Mouse (Mus musculus) urinary bladder, postnatal 14 days (tissue): ENCODE data around the gene Rasa4.
"Not testable (repeated sequence)": the region's sequence is repeated elsewhere in the genome, so short reads cannot be mapped to it uniquely, and the experiment has no call there.

Source experiments
- DNase-seq: peaks from one replicate; pipeline ENCODE4 v3.0.0; 2021; ENCODE audit warnings: low spot score

Gene Rasa4

GRCm38 (mm10) chr5:136066404-136067148 lies 17.1 kb upstream of the Rasa4 start:
- DNase-seq: not testable (repeated sequence)

DNA sequence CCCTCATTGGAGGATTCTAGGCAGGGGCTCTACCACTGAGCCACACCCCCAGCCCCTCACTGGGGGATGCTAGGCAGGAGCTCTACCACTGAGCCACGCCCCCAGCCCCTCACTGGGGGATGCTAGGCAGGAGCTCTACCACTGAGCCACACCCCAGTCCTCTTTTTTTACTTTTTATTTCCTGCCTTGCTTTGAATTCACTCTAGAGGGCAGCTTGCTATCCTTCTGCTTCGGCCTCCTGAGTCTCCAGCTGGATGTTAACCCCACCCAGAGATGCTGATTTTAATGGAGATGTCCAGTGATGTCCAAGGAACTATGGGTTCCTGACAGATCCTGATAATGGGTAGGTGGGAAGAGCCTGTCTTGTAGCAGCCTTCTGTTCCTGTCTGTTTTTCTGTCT lies 14.3 kb upstream of the Rasa4 start:
- DNase-seq: no peak

DNA sequence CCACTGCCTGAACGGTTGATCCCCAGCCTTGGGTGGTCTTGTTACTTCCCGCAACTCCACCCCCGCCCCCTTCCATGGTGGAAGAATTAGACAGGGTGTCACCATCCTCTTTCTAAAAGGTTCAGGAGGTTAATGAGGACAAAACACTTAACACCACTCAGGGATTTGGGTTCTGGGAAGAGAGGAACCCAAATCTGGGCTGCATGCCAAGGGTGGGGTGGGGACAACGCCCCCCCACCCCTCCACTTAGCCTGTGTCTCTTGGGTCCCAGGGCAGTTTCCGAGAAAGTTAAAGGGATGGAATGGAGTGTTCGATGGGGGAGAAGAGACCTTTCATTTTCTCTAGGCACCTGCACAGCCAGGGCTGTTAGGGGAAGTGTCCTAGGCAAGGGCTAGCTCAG lies 10.7 kb upstream of the Rasa4 start:
- DNase-seq: no peak

- no peak for DNase-seq
Measured at GRCm38 (mm10) chr5:136073526-136073925, 10.2 kb upstream of the Rasa4 start.

- no peak for DNase-seq
Measured at GRCm38 (mm10) chr5:136075076-136075475, 8.6 kb upstream of the Rasa4 start.

- DNase-seq: no peak
Measured at GRCm38 (mm10) chr5:136076284-136076683, 7.4 kb upstream of the Rasa4 start.

DNA sequence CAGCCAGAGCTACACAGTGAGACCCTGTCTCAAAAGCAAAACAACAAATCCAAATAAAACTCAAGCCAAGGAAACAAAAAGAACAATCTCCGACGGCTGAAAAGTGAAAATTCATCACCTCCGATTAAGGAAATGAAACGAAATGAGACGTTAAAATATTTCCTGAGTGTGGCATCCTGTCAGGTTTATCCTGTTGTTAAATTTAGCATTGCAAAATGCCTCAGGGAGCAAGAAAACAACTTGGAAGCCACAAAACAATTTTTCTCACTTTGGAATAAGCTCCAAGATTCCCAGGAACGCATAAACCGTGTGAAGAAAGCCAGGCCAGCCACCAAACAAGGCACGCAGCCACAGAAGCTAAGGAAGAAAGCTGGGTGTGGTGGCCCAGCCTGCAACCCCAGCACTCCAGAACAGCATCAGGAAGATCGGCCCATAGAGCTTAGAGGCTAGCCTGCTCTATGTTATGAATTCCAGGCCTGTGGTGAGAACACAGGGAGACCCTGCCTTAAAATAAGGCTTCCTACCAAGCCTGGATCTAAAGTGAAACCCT lies 6.6 kb upstream of the Rasa4 start:
- DNase-seq: no peak

GRCm38 (mm10) chr5:136078136-136078535 lies 5.6 kb upstream of the Rasa4 start:
- DNase-seq: no peak

DNA sequence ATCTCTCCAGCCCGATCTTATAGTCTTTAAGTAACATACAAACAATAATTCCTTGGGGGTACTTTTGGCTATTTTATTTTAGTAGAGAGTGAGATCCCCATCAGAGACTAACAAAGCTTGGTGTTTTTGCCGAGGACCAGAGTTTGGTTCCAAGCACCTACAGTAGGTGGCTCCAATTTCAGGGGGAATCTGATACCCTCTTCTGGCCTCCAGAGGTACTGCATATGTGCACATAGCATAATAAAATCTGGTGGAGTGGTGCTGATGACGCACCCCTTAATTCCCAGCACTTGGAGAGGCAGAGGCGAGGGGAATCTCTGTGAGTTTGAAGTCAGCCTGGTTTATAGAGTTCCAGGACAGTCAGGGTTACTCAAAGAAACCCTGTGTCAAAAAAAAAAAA lies 1.4 kb upstream of the Rasa4 start:
- no peak for DNase-seq

GRCm38 (mm10) chr5:136084144-136084881 lies 597 bp downstream of the Rasa4 start:
- DNase-seq: no peak

DNA sequence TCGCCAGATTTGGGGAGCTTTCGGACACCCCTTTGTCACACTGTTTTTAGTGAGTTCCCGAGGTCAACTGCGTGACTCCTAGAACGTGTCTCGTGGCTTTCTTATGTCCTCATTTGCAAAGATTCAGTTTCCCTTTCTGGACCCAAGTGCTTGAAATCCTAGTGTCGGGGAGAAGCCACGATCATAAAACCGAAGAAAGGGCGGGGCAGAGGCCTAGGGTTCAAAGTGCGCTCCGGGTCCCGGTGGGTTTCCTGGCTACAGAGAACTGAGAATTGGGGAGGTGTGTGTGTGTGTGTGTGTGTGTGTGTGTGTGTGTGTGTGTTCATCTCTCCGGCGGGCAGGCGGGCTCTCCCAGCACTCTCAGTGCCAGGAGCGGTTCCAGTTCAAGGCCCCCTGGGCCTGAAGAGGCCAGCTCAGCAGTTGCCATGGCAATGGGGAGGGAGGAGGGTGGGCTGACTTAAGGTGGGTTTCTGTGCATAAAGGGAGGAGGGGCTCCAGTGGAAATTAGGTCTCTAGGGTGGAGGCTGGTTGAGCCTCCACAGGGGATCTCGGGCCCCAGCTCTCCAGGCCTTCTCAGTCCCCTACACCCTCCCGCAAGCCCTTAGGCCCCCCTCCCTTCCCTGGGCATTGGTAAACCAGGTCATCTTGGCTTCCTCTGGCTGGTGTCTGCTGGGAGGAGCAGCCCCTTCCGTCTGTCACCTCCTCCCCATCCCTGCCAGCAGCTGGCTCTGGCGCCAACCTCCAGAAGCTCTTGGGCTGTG lies 1.4 kb downstream of the Rasa4 start:
- no peak for DNase-seq

DNA sequence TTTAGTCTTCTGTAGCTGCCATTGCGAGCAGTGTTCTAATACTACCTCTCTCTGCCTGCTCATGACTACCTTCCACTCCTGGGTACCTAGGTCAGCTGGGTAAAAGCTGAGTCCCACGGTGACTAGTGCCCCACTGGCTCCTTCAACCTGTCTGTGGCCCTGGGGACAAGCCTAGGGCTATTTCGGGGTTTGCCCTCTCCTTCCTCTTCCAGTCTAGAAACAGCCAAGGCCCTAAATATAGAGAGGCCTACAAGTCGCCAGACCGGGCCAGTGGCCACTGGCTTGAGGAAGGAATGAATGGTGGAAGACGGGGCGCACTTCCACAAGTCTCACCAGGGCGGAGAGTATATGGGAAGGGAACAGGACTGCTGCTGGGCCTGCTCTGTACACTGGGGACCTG lies 2.6 kb downstream of the Rasa4 start:
- DNase-seq: no peak

- no peak for DNase-seq
Measured at GRCm38 (mm10) chr5:136088821-136089575, 5.3 kb downstream of the Rasa4 start.

DNA sequence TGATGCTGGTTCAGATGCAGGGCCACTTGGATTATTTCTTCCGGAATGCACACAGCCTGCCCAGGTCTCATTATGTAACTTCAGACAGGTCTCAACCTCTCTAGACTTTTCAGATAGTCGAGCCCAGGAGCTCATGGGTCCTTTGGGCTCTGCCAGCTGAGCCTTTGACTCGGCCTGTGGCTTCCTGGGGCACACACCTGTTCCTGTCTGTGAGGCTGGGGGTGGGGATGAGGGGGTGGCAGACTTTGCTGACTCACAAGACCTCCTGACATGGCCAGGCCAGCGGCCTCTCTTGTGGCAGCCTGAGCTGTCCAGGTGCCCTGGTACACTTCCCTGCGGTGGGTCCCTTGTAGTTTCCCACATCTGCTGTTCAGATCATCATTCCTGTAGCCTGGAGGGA lies 8.2 kb downstream of the Rasa4 start:
- DNase-seq: no peak

- peak; percentile 37 for DNase-seq
Measured at GRCm38 (mm10) chr5:136094249-136095010, 10.7 kb downstream of the Rasa4 start.

DNA sequence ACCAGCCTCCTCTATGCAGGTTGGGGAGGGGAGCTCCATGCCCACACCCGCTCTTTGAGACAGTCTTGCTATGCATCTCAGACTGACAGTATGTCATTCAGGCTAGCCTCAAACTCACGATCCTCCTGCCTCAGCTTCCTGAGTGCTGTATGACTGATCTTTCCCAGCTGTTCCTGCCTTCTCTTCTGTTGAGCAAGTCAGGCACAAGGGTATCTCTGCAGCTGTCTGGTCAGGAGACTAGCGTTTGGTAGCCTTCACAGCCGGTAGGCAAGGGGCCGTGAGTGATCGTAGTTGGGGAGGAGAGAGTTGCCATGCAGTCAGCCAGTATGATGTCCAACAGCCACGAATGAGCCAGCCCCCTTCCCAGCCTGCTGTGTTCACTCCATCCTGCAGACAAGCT lies 11.4 kb downstream of the Rasa4 start:
- no peak for DNase-seq

GRCm38 (mm10) chr5:136098536-136098935 lies 14.8 kb downstream of the Rasa4 start:
- DNase-seq: no peak

GRCm38 (mm10) chr5:136102099-136102820 lies 18.5 kb downstream of the Rasa4 start:
- peak; percentile 72 for DNase-seq

DNA sequence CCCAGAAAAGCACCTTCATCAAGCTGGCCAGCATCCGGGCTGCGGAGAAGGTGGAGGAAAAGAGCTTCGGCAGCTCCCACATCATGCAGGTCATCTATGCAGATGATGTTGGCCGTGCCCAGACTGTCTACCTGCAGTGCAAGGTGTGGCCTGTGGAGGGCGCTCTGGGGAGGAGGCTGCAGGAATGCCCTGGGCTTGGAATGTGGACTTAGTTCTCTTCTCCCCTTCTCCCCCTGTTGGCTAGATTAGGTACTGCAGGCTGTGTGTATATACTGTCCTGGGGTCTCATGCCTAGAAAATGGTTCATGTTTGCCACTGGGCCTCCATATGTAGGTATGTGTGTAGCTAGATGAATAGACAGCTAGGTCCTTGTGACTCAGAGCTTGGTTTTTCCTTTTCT lies 20.8 kb downstream of the Rasa4 start:
- DNase-seq: peak; percentile 18

- DNase-seq: no peak
Measured at GRCm38 (mm10) chr5:136108486-136108885, 24.8 kb downstream of the Rasa4 start.
